Mouse (Mus musculus): ENCODE data around the gene Heatr3.

DNA sequence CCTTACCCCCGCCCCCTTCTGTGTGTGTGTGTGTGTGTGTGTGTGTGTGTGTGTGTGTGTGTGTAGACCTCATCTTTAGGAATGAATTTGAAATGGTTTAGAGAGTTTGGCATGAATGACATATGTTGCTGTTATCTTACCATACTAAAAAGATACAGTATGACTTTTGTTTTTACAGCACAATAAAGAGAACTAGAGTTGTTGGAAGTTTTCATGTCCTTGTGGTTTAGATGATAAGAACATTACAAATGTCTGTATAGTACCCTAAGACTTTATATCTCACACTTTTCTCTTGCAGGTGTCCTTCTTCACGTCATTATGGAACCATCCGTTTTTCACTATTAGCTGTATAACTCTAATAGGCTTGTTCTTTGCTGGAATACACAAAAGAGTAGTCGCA is 8.3 kb upstream of the Heatr3 start:
- TF ChIP-seq POLR2A (IDR thresholded peaks at IDR 0.05; ENCODE audit: insufficient read depth, low read depth, low read length) (no peak), CTCF (IDR thresholded peaks at IDR 0.05) (no peak)

All from heart, adult 2 months (tissue).